Mouse (Mus musculus): ENCODE measurements around the gene Wasf2.

DNA sequence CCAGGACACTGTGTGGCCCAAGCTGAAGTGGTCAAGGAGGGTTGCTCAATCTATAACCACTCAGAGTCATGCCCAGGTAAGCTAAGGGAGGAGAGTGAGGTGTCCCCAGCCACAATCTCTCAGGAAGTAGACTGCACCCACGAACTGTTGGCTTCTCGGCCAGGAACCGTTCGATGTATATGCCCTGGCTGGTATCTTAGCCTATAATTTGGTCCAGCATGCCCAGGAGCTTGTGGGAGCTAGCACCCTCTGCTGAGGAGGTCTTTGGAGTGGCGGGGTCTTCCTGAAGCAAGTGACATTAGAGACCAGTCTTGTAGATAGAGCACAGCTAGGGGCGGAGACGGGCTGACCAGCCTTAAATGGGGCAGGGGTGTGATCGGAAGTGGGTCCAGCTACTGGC is 91.4 kb downstream of the Wasf2 start:
- no peak for TF ChIP-seq CHD1 (IDR thresholded peaks at IDR 0.05; ENCODE audit: low read depth, low read length)
- no peak for TF ChIP-seq CTCF (conservative IDR thresholded peaks at IDR 0.05 in 1 of 2, IDR thresholded peaks at IDR 0.05 in 1 of 2; ENCODE audit: low read depth in 2 of 2, low read length in 2 of 2)
- TF ChIP-seq ZNF384 (IDR thresholded peaks at IDR 0.05; ENCODE audit: low read depth, low read length), result no peak

Measured in CH12.LX (cell line).